Mouse (Mus musculus): Measurements from ENCODE around the gene Acnat2.
"Not testable (repeated sequence)": the region's sequence is repeated elsewhere in the genome, so short reads cannot be mapped to it uniquely, and the experiment has no call there.

Acnat2 gene

GRCm38 (mm10) chr4:49407957-49408356 is at the start of gene Acnat2:
Gene Acnat2 (minus strand): TSS chr4:49408151.
- DNase-seq, result not testable (repeated sequence)

DNA sequence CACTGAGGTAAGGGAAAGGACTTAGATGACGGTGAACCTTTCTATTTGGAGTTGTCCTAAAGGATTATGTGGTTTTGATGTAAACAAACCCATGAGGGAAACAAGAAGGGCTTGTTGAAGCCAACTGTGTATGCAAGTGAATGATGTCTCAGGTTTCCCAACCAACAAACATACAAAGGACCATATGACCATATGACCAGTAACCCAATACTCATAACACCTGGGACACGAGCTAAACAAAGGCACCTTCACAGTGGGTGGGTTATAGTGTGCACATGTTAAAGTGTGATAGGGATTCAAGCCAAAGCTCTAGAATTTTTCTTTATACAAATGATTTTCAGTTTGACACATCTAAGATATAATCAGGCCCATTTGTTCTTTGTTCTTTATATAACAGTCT is 48.2 kb upstream of the Acnat2 start:
- DNase-seq, result no peak

GRCm38 (mm10) chr4:49451848-49452551 is 44.0 kb upstream of the Acnat2 start:
- no peak for DNase-seq

GRCm38 (mm10) chr4:49451133-49451847 is 43.3 kb upstream of the Acnat2 start:
- not testable (repeated sequence) for DNase-seq

GRCm38 (mm10) chr4:49436968-49437367 is 29.0 kb upstream of the Acnat2 start:
- not testable (repeated sequence) for DNase-seq

- DNase-seq, result not testable (repeated sequence)
Observed at GRCm38 (mm10) chr4:49410151-49410550, 2.2 kb upstream of the Acnat2 start.

GRCm38 (mm10) chr4:49386873-49387272 is 21.1 kb downstream of the Acnat2 start:
- no peak for DNase-seq

- DNase-seq, result not testable (repeated sequence)
Observed at GRCm38 (mm10) chr4:49383576-49384318, 24.2 kb downstream of the Acnat2 start.

GRCm38 (mm10) chr4:49368046-49368445 is 39.9 kb downstream of the Acnat2 start:
- not testable (repeated sequence) for DNase-seq

GRCm38 (mm10) chr4:49357097-49357496 is 50.9 kb downstream of the Acnat2 start:
- no peak for DNase-seq

- no peak for DNase-seq
Observed at GRCm38 (mm10) chr4:49350470-49350869, 57.5 kb downstream of the Acnat2 start.

GRCm38 (mm10) chr4:49348677-49349076 is 59.3 kb downstream of the Acnat2 start:
- DNase-seq, result no peak

DNA sequence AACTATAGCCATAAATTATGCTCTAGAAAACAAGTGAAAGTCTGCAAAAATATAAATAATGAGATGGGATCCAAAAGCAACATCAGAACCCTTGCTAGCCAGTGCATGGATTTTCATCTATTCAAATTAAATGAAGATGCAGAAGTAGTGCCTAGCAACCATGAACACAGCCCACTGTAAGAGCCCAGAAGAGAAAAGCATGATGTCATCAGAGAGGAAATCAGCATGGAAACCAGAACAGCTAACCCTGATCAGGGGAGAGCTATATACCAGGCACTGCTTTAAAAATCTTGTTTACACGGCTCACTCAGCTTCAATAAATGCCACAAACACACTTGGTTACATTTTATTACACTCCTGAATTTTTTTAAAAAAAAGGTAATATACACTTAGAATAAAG is 60.0 kb downstream of the Acnat2 start:
- not testable (repeated sequence) for DNase-seq

DNA sequence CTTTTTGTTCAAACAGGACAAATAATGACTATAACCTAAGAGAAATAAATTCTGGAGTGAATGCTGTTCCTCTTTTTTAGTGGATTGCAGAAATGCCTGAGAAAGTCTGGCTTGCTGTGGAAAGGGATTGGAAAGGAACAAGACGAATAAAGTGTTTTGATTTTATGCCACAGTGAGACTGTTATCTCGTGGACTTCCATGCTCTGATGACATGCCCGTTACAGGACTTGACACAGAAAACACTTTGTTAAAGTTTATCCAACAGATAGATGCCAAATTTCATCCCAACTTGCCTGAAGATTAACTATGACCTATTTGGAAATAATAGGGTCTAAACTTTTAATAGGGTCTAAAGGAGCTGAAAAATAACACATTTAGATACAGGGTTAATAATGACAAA is 67.9 kb downstream of the Acnat2 start:
- DNase-seq, result not testable (repeated sequence)

- not testable (repeated sequence) for DNase-seq
Observed at GRCm38 (mm10) chr4:49337949-49338348, 70.0 kb downstream of the Acnat2 start.

Data from right cerebral cortex, postnatal 4 days (tissue).